7 mouse cellular contexts compared by ENCODE assay signal in the genomic region with DNA sequence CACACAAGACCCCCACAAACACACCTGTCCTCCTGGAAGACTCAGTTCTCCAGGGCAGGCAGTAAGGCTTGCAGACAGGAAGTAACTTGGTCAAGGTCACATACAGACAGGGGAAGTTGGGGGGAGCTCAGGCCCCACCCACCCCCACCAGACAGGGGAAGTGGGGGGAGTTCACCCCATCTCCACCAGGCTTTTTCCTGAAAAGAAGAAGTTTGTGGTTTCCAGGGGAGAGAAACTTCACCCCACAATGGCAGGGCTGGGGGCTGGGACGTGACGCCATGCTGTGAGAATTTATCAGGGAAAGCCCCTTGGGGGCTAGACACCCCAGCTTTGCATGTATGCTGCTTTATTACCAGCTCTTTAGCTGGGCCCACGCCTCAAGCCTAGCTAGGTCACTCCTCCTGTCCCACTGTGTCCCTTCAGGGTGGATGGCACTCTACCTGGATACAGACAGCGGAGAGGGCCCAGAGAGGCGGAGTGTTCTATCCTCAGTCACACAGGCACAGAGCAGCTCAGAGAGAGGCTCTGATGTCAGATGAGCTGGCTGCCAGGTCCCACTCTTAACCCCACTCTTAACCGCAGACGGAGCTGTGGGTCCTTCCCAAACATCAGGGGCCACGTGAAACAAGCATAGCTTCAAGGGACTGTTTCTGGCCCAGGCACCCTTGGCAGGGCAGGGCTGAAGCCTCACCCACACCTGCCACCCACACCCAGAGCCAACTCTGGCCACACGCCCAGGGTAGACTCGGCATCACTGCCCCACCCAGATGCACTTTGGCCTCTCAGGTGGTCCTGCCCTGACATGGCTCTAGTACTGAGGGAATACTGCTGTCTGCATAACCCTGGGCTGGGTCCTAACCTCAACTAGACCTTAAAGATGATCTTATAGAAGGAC. TPM values are rescaled to one million over a fixed set of nuclear protein-coding genes. Genes with fewer than 3 reads are reported as not detected.
DNase-seq lines count a peak whose midpoint lies in the region; ATAC-seq lines count a peak whose summit lies in the region.

No protein-coding gene starts in this region.

- peak overlapping the region; percentile 24; the same call in 1 of the 2 replicates for H3K27ac ChIP-seq in heart, embryonic 15.5 days
- H3K27ac ChIP-seq in liver, embryonic 15.5 days (replicated peaks), result peak overlapping the region; percentile 87

- peaks cover 59% of the 10 kb centered on the region for H3K4me1 ChIP-seq in heart, embryonic 15.5 days (replicated peaks)
- H3K4me1 ChIP-seq in liver, embryonic 15.5 days (replicated peaks), result peaks cover 79% of the 10 kb centered on the region

- WGBS in heart, embryonic 15.5 days, result 57% methylated on average over 10 of the region's 10 CpGs
- 29% methylated on average over 10 of the region's 10 CpGs for WGBS in liver, embryonic 15.5 days (ENCODE audit: insufficient replicate concordance)

- H3K27me3 ChIP-seq in heart, embryonic 15.5 days, result no peaks in the 10 kb centered on the region
- no peaks in the 10 kb centered on the region for H3K27me3 ChIP-seq in liver, embryonic 15.5 days

- 0 out of 2 replicates have a peak overlapping the region, but pooled peaks have one; percentile 15 for H3K9ac ChIP-seq in heart, embryonic 15.5 days
- peak overlapping the region; percentile 47 for H3K9ac ChIP-seq in liver, embryonic 15.5 days

- H3K4me2 ChIP-seq in heart, embryonic 15.5 days, result peak overlapping the region; percentile 11; the same call in 1 of the 2 replicates
- H3K4me2 ChIP-seq in liver, embryonic 15.5 days, result peak overlapping the region; percentile 75

- DNase-seq in A20 (ENCODE audit: low read depth, low spot score), result peak; percentile 78
- DNase-seq in CD4-positive helper T cell, adult 2 months (ENCODE audit: low read depth, low spot score), result peak; percentile 80
- peak; percentile 88 to 89 for DNase-seq in spleen, postnatal 36 days (ENCODE audit: low spot score in 2 of 2)
- DNase-seq in layer of hippocampus, postnatal 14 days (ENCODE audit: low spot score in 2 of 2), result no peak
- DNase-seq in layer of hippocampus, postnatal 25 days (ENCODE audit: extremely low spot score in 1 of 2, low spot score in 1 of 2), result no peak

- no peak for ATAC-seq in heart, embryonic 15.5 days (replicated peaks; ENCODE audit: insufficient number of reproducible peaks, insufficient read depth, low FRiP score, low read depth)
- no peak; the same call in 1 of the 2 replicates for ATAC-seq in liver, embryonic 15.5 days (ENCODE audit: insufficient read depth)

- no peak overlapping the region for H3K4me3 ChIP-seq in heart, embryonic 15.5 days
- H3K4me3 ChIP-seq in liver, embryonic 15.5 days (replicated peaks), result peak overlapping the region; percentile 39; the same call in 1 of the 2 replicates

- H3K9me3 ChIP-seq in heart, embryonic 15.5 days (replicated peaks), result no peaks in the 10 kb centered on the region
- no peaks in the 10 kb centered on the region for H3K9me3 ChIP-seq in liver, embryonic 15.5 days (replicated peaks)

- peaks cover 41% of the 10 kb centered on the region for H3K36me3 ChIP-seq in heart, embryonic 15.5 days
- H3K36me3 ChIP-seq in liver, embryonic 15.5 days (replicated peaks), result peaks cover 53% of the 10 kb centered on the region

RNA-seq across cellular contexts. Expression of gene Vasp, which starts 5.4 kb away (rescaled TPM):
- polyA plus RNA-seq in heart, embryonic 15.5 days (2015; fragmentation: Nextera tagmentation; extraction: Ambion mirVana), result 81.2 and 81.6 TPM in 2 replicates
- 41.2 and 42.4 TPM in 2 replicates for polyA plus RNA-seq in liver, embryonic 15.5 days (2015; fragmentation: Nextera tagmentation; extraction: Ambion mirVana)
- total RNA-seq in layer of hippocampus, postnatal 14 days (2021), result 10 to 100 TPM; 23.2 to 24.2 TPM
- 10 to 100 TPM; 15.2 to 16.3 TPM for total RNA-seq in layer of hippocampus, postnatal 25 days (2021)

RNA-seq across cellular contexts. Expression of gene Ppm1n, which starts 13.7 kb away (rescaled TPM):
- polyA plus RNA-seq in heart, embryonic 15.5 days (2015; fragmentation: Nextera tagmentation; extraction: Ambion mirVana), result 0.11 and 0.16 TPM in 2 replicates
- polyA plus RNA-seq in liver, embryonic 15.5 days (2015; fragmentation: Nextera tagmentation; extraction: Ambion mirVana), result 0.05 TPM in 1 of 2 replicates, not detected in the other
- total RNA-seq in layer of hippocampus, postnatal 14 days (2021), result under 1 TPM in 1 of 2 experiments, not detected in 1; 0.79 TPM
- total RNA-seq in layer of hippocampus, postnatal 25 days (2021), result not detected

RNA-seq across cellular contexts. Expression of gene Rtn2, which starts 16.2 kb away (rescaled TPM):
- 27.2 TPM in 2 replicates for polyA plus RNA-seq in heart, embryonic 15.5 days (2015; fragmentation: Nextera tagmentation; extraction: Ambion mirVana)
- polyA plus RNA-seq in liver, embryonic 15.5 days (2015; fragmentation: Nextera tagmentation; extraction: Ambion mirVana), result 3.9 and 5.2 TPM in 2 replicates
- total RNA-seq in layer of hippocampus, postnatal 14 days (2021), result 100 to 1,000 TPM in 1 of 2 experiments, 10 to 100 TPM in 1; 93.0 to 104 TPM
- 10 to 100 TPM; 85.9 to 96.3 TPM for total RNA-seq in layer of hippocampus, postnatal 25 days (2021)

RNA-seq across cellular contexts. Expression of gene Opa3, which starts 38.0 kb away (rescaled TPM):
- 33.8 and 37.9 TPM in 2 replicates for polyA plus RNA-seq in heart, embryonic 15.5 days (2015; fragmentation: Nextera tagmentation; extraction: Ambion mirVana)
- polyA plus RNA-seq in liver, embryonic 15.5 days (2015; fragmentation: Nextera tagmentation; extraction: Ambion mirVana), result 15.3 and 16.0 TPM in 2 replicates
- 10 to 100 TPM; 37.3 to 39.9 TPM for total RNA-seq in layer of hippocampus, postnatal 14 days (2021)
- 10 to 100 TPM; 36.5 to 41.5 TPM for total RNA-seq in layer of hippocampus, postnatal 25 days (2021)

RNA-seq across cellular contexts. Expression of gene Fosb, which starts 43.7 kb away (rescaled TPM):
- 0.20 and 0.47 TPM in 2 replicates for polyA plus RNA-seq in heart, embryonic 15.5 days (2015; fragmentation: Nextera tagmentation; extraction: Ambion mirVana)
- 0.03 TPM in 1 of 2 replicates, not detected in the other for polyA plus RNA-seq in liver, embryonic 15.5 days (2015; fragmentation: Nextera tagmentation; extraction: Ambion mirVana)
- 1 to 10 TPM; 6.1 to 6.5 TPM for total RNA-seq in layer of hippocampus, postnatal 14 days (2021)
- total RNA-seq in layer of hippocampus, postnatal 25 days (2021), result 1 to 10 TPM; 5.2 to 9.8 TPM

Comparison
In these comparisons a context has a peak if more than half of its experiments do, and no peak if none do; other contexts are left out.
1. DNase-seq: peak in A20 (single experiment), CD4-positive helper T cell, adult 2 months (single experiment) and spleen, postnatal 36 days (2 of 2); none in layer of hippocampus, postnatal 14 days (0 of 2) and layer of hippocampus, postnatal 25 days (0 of 2).